Mouse (Mus musculus) megakaryocyte, embryonic 14.5 days (primary cell): ENCODE measurements at regions not wholly inside any gene's neighbourhood (a gene's known extent, or its start where the extent isn't known, plus 50 kb on each side); places are given as distances from the start of the nearest gene placed in this dataset.

ENCODE experiments used
- H3K27me3 ChIP-seq: replicated peaks from 2 replicates; pipeline ENCODE3; 2012; ENCODE audit warnings: inconsistent platforms
- H3K36me3 ChIP-seq: replicated peaks from 2 replicates; pipeline ENCODE3; 2012; ENCODE audit warnings: low read length, inconsistent platforms, mixed read lengths
- H3K4me1 ChIP-seq: 2 replicates; pipeline ENCODE4 v1.6.1; 2012; ENCODE audit warnings: inconsistent platforms
- H3K4me3 ChIP-seq: replicated peaks from 2 replicates; pipeline ENCODE3; 2012; ENCODE audit warnings: moderate library complexity, mild to moderate bottlenecking, inconsistent platforms
- H3K9me3 ChIP-seq: 2 replicates; pipeline ENCODE4 v1.6.1; 2012; ENCODE audit warnings: inconsistent platforms
- FLI1 ChIP-seq: IDR thresholded peaks from 2 replicates; pipeline ENCODE4 v1.6.1; 2012; ENCODE audit warnings: low read length, inconsistent platforms, mixed read lengths
- GATA1 ChIP-seq: IDR thresholded peaks from 3 replicates; pipeline ENCODE4 v1.6.1; 2012; ENCODE audit warnings: mixed read lengths, low read length, inconsistent platforms, borderline replicate concordance

DNA sequence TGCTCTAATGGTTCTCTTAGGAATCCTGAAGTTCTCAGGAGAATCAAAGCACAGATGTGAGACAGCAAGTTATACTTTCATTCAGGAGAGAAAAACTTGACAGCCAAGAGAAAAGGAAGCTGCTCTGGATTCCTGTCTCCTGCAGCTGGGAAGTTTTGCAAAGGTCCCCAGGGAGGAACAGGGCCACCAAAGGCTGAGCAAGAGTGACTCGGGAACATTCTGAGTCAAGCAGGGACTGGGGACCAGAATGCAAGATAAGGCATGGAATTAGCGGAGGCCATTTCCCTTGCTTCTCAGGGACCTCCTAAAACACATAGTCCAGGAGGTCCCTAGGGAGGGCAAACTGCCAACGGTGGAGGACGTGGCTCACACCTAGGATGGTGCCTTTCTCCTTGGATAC, 127.1 kb upstream of the Sesn3 start:
- peaks cover 15% of the 10 kb centered on the region for H3K27me3 ChIP-seq
- H3K9me3 ChIP-seq, result no peaks in the 10 kb centered on the region
- H3K36me3 ChIP-seq, result no peaks in the 10 kb centered on the region
- H3K4me3 ChIP-seq, result no peak overlapping the region
- TF ChIP-seq FLI1 (no peak), GATA1 (no peak)
- H3K4me1 ChIP-seq, result peaks cover 14% of the 10 kb centered on the region

DNA sequence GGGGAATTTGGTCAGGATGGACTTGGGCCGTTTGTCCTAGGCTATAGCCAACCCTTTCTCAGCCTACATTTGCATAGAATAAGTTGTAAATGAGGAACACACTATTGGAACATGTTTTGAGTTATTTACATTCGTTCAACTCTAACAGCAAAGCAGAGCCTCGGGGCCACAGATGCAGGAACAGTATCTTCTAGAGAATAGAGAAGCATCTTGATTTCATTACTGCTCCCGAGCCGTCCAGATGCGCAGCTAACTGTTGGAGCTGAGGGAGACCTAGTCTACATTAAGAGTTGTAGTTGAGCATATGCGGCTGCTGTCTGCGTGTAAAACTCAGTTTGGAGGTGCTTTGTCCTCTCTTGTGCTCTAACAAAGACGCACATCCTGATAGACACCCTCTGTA, 124.6 kb upstream of the Sesn3 start:
- peaks cover 9% of the 10 kb centered on the region for H3K27me3 ChIP-seq
- H3K36me3 ChIP-seq, result no peaks in the 10 kb centered on the region
- TF ChIP-seq GATA1, result no peak
- no peak for TF ChIP-seq FLI1
- peaks cover 11% of the 10 kb centered on the region for H3K4me1 ChIP-seq
- no peak overlapping the region for H3K4me3 ChIP-seq
- 0 out of 2 replicates have a peak, but pooled peaks cover 3% of the 10 kb centered on the region for H3K9me3 ChIP-seq

DNA sequence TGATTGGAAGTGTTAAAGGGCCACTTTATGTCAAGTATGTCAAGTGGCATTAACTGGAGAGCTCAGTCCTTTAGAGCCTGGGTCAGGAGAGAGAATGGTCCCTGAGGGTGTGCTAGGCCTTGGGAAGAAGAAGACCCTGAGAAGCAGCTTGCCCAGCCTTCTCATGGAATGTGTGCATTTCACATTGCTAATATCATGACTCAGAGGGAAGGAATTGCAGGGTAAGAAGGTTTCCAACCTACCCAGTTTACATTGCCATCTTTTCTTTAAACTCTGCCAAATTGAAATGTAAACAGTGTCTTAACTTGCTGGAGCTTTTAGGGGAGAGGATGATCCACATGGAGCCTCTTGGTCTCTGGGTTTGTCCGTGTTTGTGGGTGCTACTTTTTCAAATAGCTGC, 117.9 kb upstream of the Sesn3 start:
- peaks cover 12% of the 10 kb centered on the region for H3K9me3 ChIP-seq
- peaks cover 22% of the 10 kb centered on the region for H3K27me3 ChIP-seq
- no peaks in the 10 kb centered on the region for H3K4me1 ChIP-seq
- H3K4me3 ChIP-seq, result no peak overlapping the region
- TF ChIP-seq FLI1, result no peak
- TF ChIP-seq GATA1, result no peak
- H3K36me3 ChIP-seq, result no peaks in the 10 kb centered on the region

DNA sequence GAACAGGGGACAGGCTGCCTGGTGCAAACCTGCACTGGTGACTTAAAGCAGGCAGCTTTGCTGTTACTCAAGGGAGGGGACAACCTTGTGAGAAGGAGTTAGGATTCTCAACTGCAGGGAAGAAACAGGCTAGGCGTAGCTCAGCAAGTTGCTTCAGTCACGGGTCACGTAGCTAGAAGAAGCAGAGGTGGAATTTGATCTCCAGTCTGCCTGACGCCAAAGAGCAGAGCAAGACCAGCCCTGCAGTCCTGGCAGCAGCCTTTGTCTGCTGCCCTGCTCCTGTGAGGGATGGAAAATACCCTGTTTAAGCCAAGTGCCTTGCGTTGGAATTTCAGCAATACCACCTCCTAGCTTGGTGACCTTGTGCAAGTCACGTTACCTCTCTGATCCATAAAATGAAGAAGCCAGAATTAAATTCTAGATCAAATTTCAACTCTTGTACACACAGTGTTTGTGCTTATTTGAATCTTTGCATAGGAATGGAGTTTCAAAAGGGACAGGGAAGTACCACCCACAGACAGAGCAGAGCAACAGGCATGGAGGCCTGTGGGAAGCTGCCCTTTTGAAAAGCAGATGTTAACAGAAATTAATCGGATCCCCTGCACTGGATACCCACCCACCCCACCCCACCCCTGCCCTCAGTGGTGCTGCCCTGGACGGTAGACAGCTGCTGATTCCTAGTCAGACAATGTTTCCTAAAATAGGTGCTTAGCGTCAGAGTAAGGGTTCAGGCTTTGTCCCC, 116.6 kb upstream of the Sesn3 start:
- no peak for TF ChIP-seq GATA1
- TF ChIP-seq FLI1, result no peak
- Histone ChIP-seq H3K27me3 (peaks cover 23% of the 10 kb centered on the region), H3K4me1 (no peaks in the 10 kb centered on the region), H3K9me3 (peaks cover 22% of the 10 kb centered on the region), H3K36me3 (no peaks in the 10 kb centered on the region), H3K4me3 (no peak overlapping the region)

DNA sequence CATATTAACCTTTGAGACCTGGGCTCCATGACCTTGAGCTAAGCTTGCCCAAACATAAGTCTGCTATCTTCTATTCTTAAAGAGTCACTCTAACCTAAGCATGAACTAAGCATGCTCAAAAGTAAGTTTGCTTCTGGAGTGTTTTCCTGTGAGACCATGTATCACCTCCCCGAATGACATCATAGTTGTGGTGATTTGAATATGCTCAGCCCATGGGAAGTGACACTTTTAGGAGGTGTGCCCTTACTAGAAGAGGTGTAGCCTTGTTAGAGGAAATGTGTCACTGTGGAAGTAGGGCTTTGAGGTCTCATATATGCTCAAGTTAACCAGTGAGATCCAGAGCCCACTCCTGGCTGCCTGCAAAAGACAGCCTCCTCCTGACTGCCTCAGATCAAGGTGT, 114.7 kb upstream of the Sesn3 start:
- TF ChIP-seq FLI1 (no peak), GATA1 (no peak)
- Histone ChIP-seq H3K27me3 (peaks cover 21% of the 10 kb centered on the region), H3K4me3 (no peak overlapping the region), H3K4me1 (no peaks in the 10 kb centered on the region), H3K36me3 (no peaks in the 10 kb centered on the region), H3K9me3 (peaks cover 29% of the 10 kb centered on the region)

DNA sequence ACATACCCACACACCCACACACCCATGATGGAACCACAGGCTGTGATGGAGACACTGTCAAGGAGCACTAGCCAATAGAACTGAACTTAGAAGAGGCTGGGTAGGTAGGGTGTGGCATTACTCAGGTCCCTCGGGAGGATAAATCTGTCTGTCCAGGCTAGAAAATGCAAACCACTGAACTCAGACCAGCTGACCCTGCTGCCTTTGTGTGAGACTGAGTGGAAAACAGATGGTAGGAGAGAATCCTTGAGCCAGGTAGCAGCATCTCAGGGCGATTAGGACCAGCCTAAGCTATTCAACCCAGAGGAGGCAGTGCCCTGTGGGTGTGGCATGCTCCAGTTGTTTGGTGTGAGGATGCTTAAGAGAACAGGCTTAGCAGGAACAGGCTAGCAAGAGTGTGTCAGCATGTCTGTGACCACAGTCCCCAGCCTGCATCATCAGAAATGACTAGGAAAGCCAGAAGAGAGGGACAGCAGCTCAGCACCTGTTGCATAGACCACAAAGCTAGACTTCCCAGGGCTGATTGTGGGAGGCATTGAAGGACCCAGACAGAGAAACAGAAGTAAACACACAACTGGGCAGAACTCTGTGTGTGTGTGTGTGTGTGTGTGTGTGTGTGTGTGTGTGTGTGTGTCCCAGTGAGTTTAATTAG, 103.2 kb upstream of the Sesn3 start:
- no peaks in the 10 kb centered on the region for H3K9me3 ChIP-seq
- no peak for TF ChIP-seq GATA1
- TF ChIP-seq FLI1, result no peak
- H3K27me3 ChIP-seq, result peaks cover 44% of the 10 kb centered on the region
- H3K36me3 ChIP-seq, result no peaks in the 10 kb centered on the region
- H3K4me3 ChIP-seq, result no peak overlapping the region
- H3K4me1 ChIP-seq, result peaks cover 27% of the 10 kb centered on the region

DNA sequence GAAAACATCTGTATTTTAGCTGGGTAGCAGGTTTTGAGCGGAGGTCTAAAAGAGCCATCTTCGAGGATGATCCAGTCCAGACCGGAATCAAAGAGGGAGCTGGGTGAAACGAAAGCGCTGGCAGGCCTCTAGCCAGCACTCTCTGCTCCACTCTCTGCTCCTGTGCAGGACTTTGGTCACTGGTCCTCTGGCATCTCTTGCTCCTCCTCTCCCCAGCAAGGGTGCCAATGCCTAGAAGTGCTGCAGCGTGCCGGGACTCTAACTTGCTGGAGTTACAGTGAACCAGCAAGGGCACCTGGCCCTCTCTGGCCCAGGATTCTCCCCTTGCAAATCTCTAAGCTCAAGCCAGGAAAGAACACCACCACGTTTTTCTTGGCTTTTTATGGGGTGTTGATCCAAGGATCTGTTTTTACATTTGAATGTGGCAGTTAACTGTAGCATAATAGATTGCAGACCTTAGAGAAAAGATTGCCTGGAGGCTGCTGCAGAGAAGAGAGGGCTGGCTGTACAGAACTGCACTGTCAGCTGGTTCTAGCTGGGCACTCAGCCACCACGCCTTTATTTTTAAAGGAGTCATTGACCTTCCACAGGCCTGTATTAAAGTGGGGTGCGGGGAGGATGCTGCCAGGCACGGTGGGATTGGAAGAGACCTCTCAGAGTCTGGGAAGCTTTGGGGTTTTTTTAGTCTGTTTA, 101.1 kb upstream of the Sesn3 start:
- Histone ChIP-seq H3K36me3 (no peaks in the 10 kb centered on the region), H3K4me3 (no peak overlapping the region), H3K27me3 (peaks cover 52% of the 10 kb centered on the region), H3K4me1 (peaks cover 35% of the 10 kb centered on the region), H3K9me3 (no peaks in the 10 kb centered on the region)
- TF ChIP-seq FLI1 (no peak), GATA1 (no peak)

DNA sequence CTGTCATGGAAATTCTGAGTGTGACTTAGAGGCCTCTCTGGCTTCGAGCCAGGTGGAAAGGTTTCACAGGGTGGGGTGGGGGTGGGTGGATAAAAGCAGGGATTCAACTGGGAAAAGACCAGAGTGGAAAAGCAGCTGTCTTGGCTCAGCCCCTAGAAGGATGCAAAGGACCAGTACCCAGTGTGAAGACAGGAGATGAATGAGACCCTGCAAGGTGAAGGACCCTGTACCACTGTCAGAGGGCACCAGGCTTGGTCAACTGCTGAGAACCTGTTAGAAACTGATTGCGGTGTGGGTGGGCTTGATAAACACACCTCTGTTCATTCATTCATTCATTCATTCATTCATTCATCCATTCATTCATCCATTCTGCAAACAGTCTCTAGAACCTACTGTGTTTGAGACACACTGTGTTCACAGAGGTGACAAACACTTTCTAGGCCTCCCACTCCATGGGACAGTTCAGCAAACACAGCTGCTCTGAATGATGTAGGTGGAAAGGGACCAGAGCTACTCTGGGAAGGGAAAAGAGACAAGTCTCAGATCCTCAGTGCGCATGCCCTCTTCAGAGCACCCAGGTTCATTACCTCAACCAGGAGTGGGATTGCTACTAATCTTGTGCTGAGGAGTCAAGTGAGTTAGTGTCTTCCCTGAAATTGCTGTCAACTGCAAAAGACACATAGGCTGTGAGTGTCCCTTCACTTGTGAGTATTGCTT, 100.4 kb upstream of the Sesn3 start:
- Histone ChIP-seq H3K36me3 (no peaks in the 10 kb centered on the region), H3K4me3 (no peak overlapping the region), H3K27me3 (peaks cover 58% of the 10 kb centered on the region), H3K9me3 (no peaks in the 10 kb centered on the region), H3K4me1 (peaks cover 35% of the 10 kb centered on the region)
- TF ChIP-seq GATA1, result no peak
- no peak for TF ChIP-seq FLI1

DNA sequence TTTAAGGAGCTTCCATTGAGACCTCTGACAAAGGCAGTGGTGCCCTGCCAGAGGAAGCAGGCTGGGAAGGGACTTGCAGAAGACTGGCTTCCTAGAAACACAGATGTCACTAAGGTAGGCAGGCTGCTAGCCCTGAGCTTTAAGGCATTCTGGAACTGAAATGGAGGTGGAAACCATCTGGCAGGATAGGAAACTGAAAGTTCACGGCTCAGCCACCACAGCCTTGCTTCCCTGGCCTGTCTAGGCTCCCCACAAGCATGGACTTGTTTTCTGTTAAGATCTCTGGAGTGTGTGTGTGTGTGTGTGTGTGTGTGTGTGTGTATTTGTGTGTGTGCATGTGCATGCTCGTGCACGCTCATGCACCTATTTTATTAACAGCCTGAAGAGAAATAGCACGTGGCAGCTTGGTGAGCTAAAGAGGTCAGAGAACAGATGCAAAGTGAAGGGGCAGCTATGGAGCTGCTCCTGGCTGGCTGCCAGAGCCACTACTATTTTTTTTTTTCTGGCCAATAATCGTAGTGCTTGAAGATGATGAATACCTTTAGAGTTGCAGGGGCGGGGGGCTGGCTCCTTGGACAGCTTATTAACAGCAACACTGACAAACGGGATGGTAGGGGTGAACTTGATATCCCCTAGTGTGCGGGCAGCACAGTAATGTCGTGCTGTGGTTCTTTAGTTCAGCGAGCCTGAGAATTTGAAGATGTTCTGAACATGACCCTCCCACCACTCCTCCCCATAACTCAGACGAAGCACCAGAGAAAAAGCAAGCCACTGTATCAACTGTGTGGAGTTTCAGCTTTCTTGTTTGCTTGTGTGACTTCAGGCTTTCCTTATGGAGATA, 99.6 kb upstream of the Sesn3 start:
- H3K27me3 ChIP-seq, result peaks cover 66% of the 10 kb centered on the region
- no peak overlapping the region for H3K4me3 ChIP-seq
- H3K36me3 ChIP-seq, result no peaks in the 10 kb centered on the region
- H3K4me1 ChIP-seq, result peaks cover 35% of the 10 kb centered on the region
- H3K9me3 ChIP-seq, result no peaks in the 10 kb centered on the region
- TF ChIP-seq GATA1, result no peak
- no peak for TF ChIP-seq FLI1
